Mouse (Mus musculus) liver, embryonic 13.5 days (tissue): ENCODE measurements at regions not wholly inside any gene's neighbourhood (a gene's known extent, or its start where the extent isn't known, plus 50 kb on each side); places are given as distances from the start of the nearest gene placed in this dataset.
A peak's percentile ranks its signal among the peaks of the same experiment; 100 is the strongest.

ENCODE experiments used
- ATAC-seq: fragments of 200-750 bp; cut with Nextera tagmentation; 2 replicates; pipeline ENCODE4 v1.8.0; 2017; ENCODE audit warnings: low read depth, mild to moderate bottlenecking, moderate number of reproducible peaks, moderate library complexity
- DNase-seq: peaks from one replicate; pipeline ENCODE4 v3.0.0; 2022
- H3K27ac ChIP-seq: fragments of 300-500 bp; sonication (generic); 2 replicates; pipeline ENCODE4 v1.5.1; 2015; ENCODE audit warnings: moderate library complexity, mild to moderate bottlenecking, inconsistent platforms
- H3K27me3 ChIP-seq: fragments of 300-500 bp; sonication (generic); 2 replicates; pipeline ENCODE4 v1.6.1; 2015; ENCODE audit warnings: mild to moderate bottlenecking, inconsistent platforms
- H3K36me3 ChIP-seq: fragments of 300-500 bp; sonication (generic); 2 replicates; pipeline ENCODE4 v1.6.1; 2015; ENCODE audit warnings: mild to moderate bottlenecking, inconsistent platforms
- H3K4me1 ChIP-seq: fragments of 300-500 bp; sonication (generic); replicated peaks from 2 replicates; pipeline ENCODE4 v1.6.1; 2015; ENCODE audit warnings: inconsistent platforms
- H3K4me2 ChIP-seq: fragments of 300-500 bp; sonication (generic); 2 replicates; pipeline ENCODE4 v1.6.1; 2015; ENCODE audit warnings: inconsistent platforms, mild to moderate bottlenecking, moderate library complexity
- H3K4me3 ChIP-seq: fragments of 300-500 bp; sonication (generic); replicated peaks from 2 replicates; pipeline ENCODE4 v1.5.1; 2015; ENCODE audit warnings: mild to moderate bottlenecking, inconsistent platforms
- H3K9ac ChIP-seq: fragments of 300-500 bp; sonication (generic); 2 replicates; pipeline ENCODE4 v1.6.1; 2015; ENCODE audit warnings: mild to moderate bottlenecking, inconsistent platforms
- H3K9me3 ChIP-seq: fragments of 300-500 bp; sonication (generic); replicated peaks from 2 replicates; pipeline ENCODE4 v1.6.1; 2016; ENCODE audit warnings: inconsistent platforms
- WGBS: fragments of 180-500 bp; shearing (Covaris S2); methylation state at CpG from one replicate; pipeline ENCODE4 v1.1.7; 2015; ENCODE audit not compliant: insufficient replicate concordance; 5-methylcytosine and 5-hydroxymethylcytosine counted together

GRCm38 (mm10) chr3:128088207-128088606 lies 192.1 kb upstream of the Fam241a start:
- DNase-seq (no peak), ATAC-seq (no peak)
- Histone ChIP-seq H3K4me3 (no peak overlapping the region), H3K27me3 (no peaks in the 10 kb centered on the region), H3K9ac (no peak overlapping the region), H3K4me2 (no peak overlapping the region), H3K36me3 (no peaks in the 10 kb centered on the region), H3K4me1 (no peaks in the 10 kb centered on the region), H3K27ac (no peak overlapping the region), H3K9me3 (no peaks in the 10 kb centered on the region)
- 30% methylated on average over 4 of the region's 4 CpGs for WGBS

GRCm38 (mm10) chr3:128087163-128087562 lies 191.0 kb upstream of the Fam241a start:
- Histone ChIP-seq H3K27ac (no peak overlapping the region), H3K4me1 (no peaks in the 10 kb centered on the region), H3K36me3 (no peaks in the 10 kb centered on the region), H3K27me3 (no peaks in the 10 kb centered on the region), H3K4me2 (no peak overlapping the region), H3K9ac (no peak overlapping the region), H3K9me3 (no peaks in the 10 kb centered on the region), H3K4me3 (no peak overlapping the region)
- 67% methylated on average over 10 of the region's 10 CpGs for WGBS
- ATAC-seq (no peak), DNase-seq (no peak)

- ATAC-seq, result no peak
- WGBS, result 52% methylated on average over 6 of the region's 6 CpGs
Measured at GRCm38 (mm10) chr3:128082463-128082862, 186.3 kb upstream of the Fam241a start.

GRCm38 (mm10) chr3:128081430-128081829 lies 185.3 kb upstream of the Fam241a start:
- Histone ChIP-seq H3K27me3 (no peaks in the 10 kb centered on the region), H3K9me3 (no peaks in the 10 kb centered on the region), H3K4me2 (no peak overlapping the region), H3K4me1 (no peaks in the 10 kb centered on the region), H3K9ac (no peak overlapping the region), H3K36me3 (no peaks in the 10 kb centered on the region), H3K27ac (no peak overlapping the region), H3K4me3 (no peak overlapping the region)
- ATAC-seq, result peak; percentile 29; the same call in 1 of the 2 replicates
- DNase-seq, result no peak
- WGBS, result 57% methylated on average over 1 of the region's 1 CpGs

More at GRCm38 (mm10) chr3:128082463-128082862, 186.3 kb upstream of the Fam241a start:
- no peaks in the 10 kb centered on the region for H3K27me3 ChIP-seq
- DNase-seq, result no peak
- no peak overlapping the region for H3K4me2 ChIP-seq
- no peaks in the 10 kb centered on the region for H3K4me1 ChIP-seq
- no peak overlapping the region for H3K4me3 ChIP-seq
- H3K9me3 ChIP-seq, result no peaks in the 10 kb centered on the region
- no peak overlapping the region for H3K27ac ChIP-seq
- no peak overlapping the region for H3K9ac ChIP-seq
- no peaks in the 10 kb centered on the region for H3K36me3 ChIP-seq

- no peak for DNase-seq
- Histone ChIP-seq H3K4me2 (no peak overlapping the region), H3K36me3 (no peaks in the 10 kb centered on the region), H3K9ac (no peak overlapping the region), H3K9me3 (no peaks in the 10 kb centered on the region), H3K27me3 (no peaks in the 10 kb centered on the region), H3K4me3 (no peak overlapping the region), H3K27ac (no peak overlapping the region), H3K4me1 (no peaks in the 10 kb centered on the region)
- no peak for ATAC-seq
- 37% methylated on average over 4 of the region's 4 CpGs for WGBS
Measured at GRCm38 (mm10) chr3:128067861-128068260, 171.7 kb upstream of the Fam241a start.

- H3K4me1 ChIP-seq, result no peaks in the 10 kb centered on the region
- H3K36me3 ChIP-seq, result no peaks in the 10 kb centered on the region
- no peaks in the 10 kb centered on the region for H3K9me3 ChIP-seq
- H3K27ac ChIP-seq, result no peak overlapping the region
- H3K4me3 ChIP-seq, result no peak overlapping the region
- DNase-seq (no peak), ATAC-seq (no peak)
- 67% methylated on average over 9 of the region's 9 CpGs for WGBS
- H3K4me2 ChIP-seq, result no peak overlapping the region
- H3K27me3 ChIP-seq, result no peaks in the 10 kb centered on the region
- H3K9ac ChIP-seq, result no peak overlapping the region
Measured at GRCm38 (mm10) chr3:128054031-128054430, 157.9 kb upstream of the Fam241a start.

- 44% methylated on average over 3 of the region's 3 CpGs for WGBS
- H3K9me3 ChIP-seq, result no peaks in the 10 kb centered on the region
- DNase-seq, result no peak
- no peaks in the 10 kb centered on the region for H3K27me3 ChIP-seq
- H3K9ac ChIP-seq, result no peak overlapping the region
- no peak overlapping the region for H3K4me3 ChIP-seq
- no peaks in the 10 kb centered on the region for H3K4me1 ChIP-seq
- no peak for ATAC-seq
- H3K27ac ChIP-seq, result no peak overlapping the region
- no peaks in the 10 kb centered on the region for H3K36me3 ChIP-seq
- no peak overlapping the region for H3K4me2 ChIP-seq
Measured at GRCm38 (mm10) chr3:128043709-128044108, 147.6 kb upstream of the Fam241a start.

GRCm38 (mm10) chr3:128040407-128041115 lies 144.4 kb upstream of the Fam241a start:
- 61% methylated on average over 12 of the region's 12 CpGs for WGBS
- Histone ChIP-seq H3K4me3 (no peak overlapping the region), H3K9me3 (no peaks in the 10 kb centered on the region), H3K4me1 (no peaks in the 10 kb centered on the region), H3K27me3 (no peaks in the 10 kb centered on the region), H3K4me2 (no peak overlapping the region), H3K9ac (no peak overlapping the region), H3K36me3 (no peaks in the 10 kb centered on the region), H3K27ac (no peak overlapping the region)
- ATAC-seq, result no peak
- DNase-seq, result no peak

GRCm38 (mm10) chr3:128039185-128039584 lies 143.1 kb upstream of the Fam241a start:
- ATAC-seq, result no peak
- 49% methylated on average over 5 of the region's 5 CpGs for WGBS

GRCm38 (mm10) chr3:128036538-128036937 lies 140.4 kb upstream of the Fam241a start:
- Histone ChIP-seq H3K27me3 (no peaks in the 10 kb centered on the region), H3K36me3 (no peaks in the 10 kb centered on the region), H3K9me3 (no peaks in the 10 kb centered on the region), H3K4me2 (no peak overlapping the region), H3K27ac (no peak overlapping the region), H3K9ac (no peak overlapping the region), H3K4me3 (no peak overlapping the region), H3K4me1 (no peaks in the 10 kb centered on the region)
- 73% methylated on average over 10 of the region's 10 CpGs for WGBS
- no peak for ATAC-seq
- DNase-seq, result no peak

More at GRCm38 (mm10) chr3:128039185-128039584, 143.1 kb upstream of the Fam241a start:
- no peak overlapping the region for H3K4me2 ChIP-seq
- no peak for DNase-seq
- no peaks in the 10 kb centered on the region for H3K36me3 ChIP-seq
- H3K9ac ChIP-seq, result no peak overlapping the region
- H3K4me3 ChIP-seq, result no peak overlapping the region
- no peaks in the 10 kb centered on the region for H3K4me1 ChIP-seq
- no peak overlapping the region for H3K27ac ChIP-seq
- H3K9me3 ChIP-seq, result no peaks in the 10 kb centered on the region
- H3K27me3 ChIP-seq, result no peaks in the 10 kb centered on the region

- H3K27ac ChIP-seq, result no peak overlapping the region
- H3K4me3 ChIP-seq, result no peak overlapping the region
- no peak overlapping the region for H3K4me2 ChIP-seq
- WGBS, result 62% methylated on average over 3 of the region's 3 CpGs
- H3K4me1 ChIP-seq, result no peaks in the 10 kb centered on the region
- DNase-seq (no peak), ATAC-seq (no peak)
- no peaks in the 10 kb centered on the region for H3K9me3 ChIP-seq
- H3K36me3 ChIP-seq, result no peaks in the 10 kb centered on the region
- H3K9ac ChIP-seq, result no peak overlapping the region
- H3K27me3 ChIP-seq, result no peaks in the 10 kb centered on the region
Measured at GRCm38 (mm10) chr3:128030352-128030751, 134.2 kb upstream of the Fam241a start.

- 70% methylated on average over 5 of the region's 5 CpGs for WGBS
- H3K27me3 ChIP-seq, result no peaks in the 10 kb centered on the region
- no peak overlapping the region for H3K9ac ChIP-seq
- H3K36me3 ChIP-seq, result no peaks in the 10 kb centered on the region
- no peaks in the 10 kb centered on the region for H3K4me1 ChIP-seq
- H3K4me2 ChIP-seq, result no peak overlapping the region
- no peaks in the 10 kb centered on the region for H3K9me3 ChIP-seq
- ATAC-seq (no peak), DNase-seq (no peak)
- H3K4me3 ChIP-seq, result no peak overlapping the region
- no peak overlapping the region for H3K27ac ChIP-seq
Measured at GRCm38 (mm10) chr3:128029565-128029915, 133.4 kb upstream of the Fam241a start.
